Mouse (Mus musculus): ENCODE results near the gene Stac. TPM values are rescaled to one million over a fixed set of nuclear protein-coding genes. Genes with fewer than 3 reads are reported as not detected.

Stac gene
- polyA plus RNA-seq, 1 experiment = 0.67 TPM

DNA sequence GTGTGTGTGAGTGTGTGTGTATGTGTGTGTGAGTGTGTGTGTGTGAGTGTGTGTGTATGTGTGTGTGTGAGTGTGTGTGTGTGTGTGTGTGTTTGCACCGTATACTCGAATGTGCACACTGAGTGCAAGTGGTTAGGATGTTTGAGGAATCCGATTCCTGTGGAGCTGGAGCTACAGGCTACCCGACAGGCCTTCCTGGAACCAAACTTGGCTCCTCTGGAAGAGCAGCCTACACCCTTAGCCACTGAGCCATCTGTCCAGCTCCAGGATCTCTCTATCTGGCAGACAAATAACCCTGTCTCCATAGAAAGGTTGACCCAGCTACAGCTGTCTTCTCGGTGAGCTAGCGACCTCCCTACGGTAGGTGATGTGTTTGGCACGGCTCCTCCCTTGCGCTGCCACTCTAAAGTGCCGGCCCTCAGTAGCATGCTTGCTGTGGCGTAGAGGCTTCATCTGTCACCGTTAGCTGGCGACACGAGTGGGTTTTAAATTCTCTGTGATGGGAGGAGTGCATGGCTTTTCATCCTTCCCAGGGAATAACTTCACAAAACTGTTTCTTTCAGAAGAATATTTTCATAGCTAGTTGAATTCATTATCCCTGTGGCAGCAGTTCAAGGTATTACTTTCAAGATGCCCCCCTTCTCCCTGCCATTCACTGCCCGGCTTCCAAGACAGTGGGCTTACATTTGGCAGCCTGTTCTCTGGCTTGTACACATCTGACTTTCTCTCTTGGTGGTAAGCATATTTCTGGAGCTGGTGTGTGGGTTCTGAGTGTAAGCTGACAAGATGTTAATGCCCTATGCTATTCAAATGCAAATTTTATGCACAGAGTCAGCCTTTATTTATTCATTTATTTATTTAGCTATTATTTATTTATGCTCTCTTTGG is 175.3 kb downstream of the Stac start:
- Histone ChIP-seq H3ac (ENCODE audit: control insufficient read depth, insufficient read length) (no peak overlapping the region), H3K4me2 (ENCODE audit: low read depth) (no peak overlapping the region), H3K4me3 (no peak overlapping the region), H3K27me3 (ENCODE audit: control insufficient read depth, insufficient read depth, insufficient read length) (no peaks in the 10 kb centered on the region), H3K79me2 (ENCODE audit: control insufficient read depth, insufficient read depth) (no peaks in the 10 kb centered on the region), H3K36me3 (ENCODE audit: control insufficient read depth, insufficient read depth) (no peaks in the 10 kb centered on the region)
- no peak for TF ChIP-seq REST (IDR thresholded peaks at IDR 0.05; ENCODE audit: insufficient read depth, insufficient read length)
- TF ChIP-seq SRF (IDR thresholded peaks at IDR 0.05; ENCODE audit: control insufficient read depth, insufficient read length, low read depth) = no peak
- TF ChIP-seq POLR2A (IDR thresholded peaks at IDR 0.05; ENCODE audit: insufficient read length, low read depth) = no peak
- no peak for TF ChIP-seq E2F4 (IDR thresholded peaks at IDR 0.05; ENCODE audit: insufficient read depth)
- no peak for TF ChIP-seq CEBPB (IDR thresholded peaks at IDR 0.05; ENCODE audit: insufficient read depth, poor library complexity, severe bottlenecking)
- TF ChIP-seq TCF3 (IDR thresholded peaks at IDR 0.05; ENCODE audit: insufficient read length, low read depth) = no peak
- TF ChIP-seq USF1 (IDR thresholded peaks at IDR 0.05; ENCODE audit: low read depth) = no peak
- no peak for TF ChIP-seq MYOD1 (IDR thresholded peaks at IDR 0.05; ENCODE audit: control insufficient read depth in 1 of 3, insufficient read length in 2 of 3, low read depth in 2 of 3)
- TF ChIP-seq MAX (IDR thresholded peaks at IDR 0.05; ENCODE audit: low read depth) = no peak
- TF ChIP-seq MYOG (IDR thresholded peaks at IDR 0.05; ENCODE audit: control insufficient read depth in 1 of 3, insufficient read depth in 1 of 3, insufficient read length in 2 of 3, low read depth in 2 of 3) = no peak
- no peak for TF ChIP-seq TCF12 (IDR thresholded peaks at IDR 0.05; ENCODE audit: insufficient read depth, poor library complexity, severe bottlenecking)
- TF ChIP-seq POLR2AphosphoS2 (IDR thresholded peaks at IDR 0.05; ENCODE audit: insufficient read length, low read depth) = no peak

Data from myocyte (in vitro differentiated cells).